Mouse (Mus musculus) ES-Bruce4 (cell line): ENCODE measurements around the gene Dner.

Source experiments
- CTCF ChIP-seq: IDR thresholded peaks from one replicate; pipeline ENCODE4 v1.8.1; 2011; ENCODE audit warnings: low read depth, low read length
- POLR2A ChIP-seq: IDR thresholded peaks from one replicate; pipeline ENCODE4 v1.8.1; 2011; ENCODE audit warnings: low read length; ENCODE audit not compliant: insufficient read depth

- no peak for TF ChIP-seq CTCF
- no peak for TF ChIP-seq POLR2A
Observed at GRCm38 (mm10) chr1:84396787-84397186, 299.2 kb downstream of the Dner start.
